Mouse (Mus musculus) thymus, postnatal 4 days (tissue): ENCODE results near the gene Mff.
A peak's percentile ranks its signal among the peaks of the same experiment; 100 is the strongest.

Experiments
- DNase-seq: peaks from one replicate; pipeline ENCODE4 v3.0.0; 2021

Mff gene

DNA sequence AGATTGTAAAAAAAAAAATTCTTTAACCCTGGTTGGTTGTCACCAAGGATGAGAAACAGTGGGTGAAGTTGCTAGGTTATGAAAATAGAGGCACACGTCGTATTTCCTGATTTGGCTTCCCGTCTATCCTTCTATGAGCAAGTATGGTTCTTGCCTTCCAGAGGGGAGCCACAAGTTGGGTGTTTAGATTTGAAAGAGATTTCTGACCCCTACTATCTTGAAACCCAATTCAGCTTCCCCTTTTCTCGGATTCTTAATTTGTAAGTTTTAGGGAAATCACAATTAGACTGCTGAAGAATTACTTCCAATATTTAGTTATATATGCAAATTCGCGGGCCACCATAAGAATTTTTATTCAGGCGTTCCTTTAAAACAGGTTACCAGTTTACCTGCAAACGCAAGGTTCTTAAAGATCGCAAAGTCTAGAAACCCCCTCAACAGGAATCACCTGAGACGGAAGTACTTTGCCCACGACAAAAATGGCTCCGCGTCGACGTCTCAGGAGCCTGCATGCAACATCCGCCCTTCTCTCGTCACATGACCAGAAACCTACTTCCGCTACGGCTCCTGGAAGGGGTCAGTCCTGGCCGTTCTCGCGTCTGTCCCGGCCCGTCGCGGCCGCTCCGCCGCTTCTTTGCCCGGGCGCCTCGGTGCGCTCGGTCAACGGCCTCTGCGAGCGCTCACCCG, at the start of gene Mff:
TSS of gene Mff (plus strand) at position 552 of the 687 bp plus-strand sequence.
- DNase-seq = peak; percentile 93

DNA sequence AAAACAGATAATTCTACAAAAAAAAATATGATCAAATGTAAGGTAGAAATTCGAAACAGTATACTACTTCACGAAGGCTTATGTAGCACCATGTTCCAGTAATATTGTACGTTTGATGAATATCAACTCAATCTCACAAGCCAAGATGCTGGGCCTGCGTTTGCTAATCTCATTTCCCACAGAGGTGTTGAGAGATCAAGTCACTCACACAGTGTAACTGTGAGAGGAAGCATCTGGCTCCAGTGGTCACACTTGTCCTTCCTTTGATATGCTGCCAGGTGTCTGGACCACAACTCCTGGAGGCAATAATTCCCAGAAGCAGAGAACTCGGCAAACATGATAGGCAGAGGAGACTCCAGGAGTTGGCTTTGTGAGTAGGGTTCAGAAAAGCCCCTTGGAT, 38.4 kb upstream of the Mff start:
- no peak for DNase-seq

DNA sequence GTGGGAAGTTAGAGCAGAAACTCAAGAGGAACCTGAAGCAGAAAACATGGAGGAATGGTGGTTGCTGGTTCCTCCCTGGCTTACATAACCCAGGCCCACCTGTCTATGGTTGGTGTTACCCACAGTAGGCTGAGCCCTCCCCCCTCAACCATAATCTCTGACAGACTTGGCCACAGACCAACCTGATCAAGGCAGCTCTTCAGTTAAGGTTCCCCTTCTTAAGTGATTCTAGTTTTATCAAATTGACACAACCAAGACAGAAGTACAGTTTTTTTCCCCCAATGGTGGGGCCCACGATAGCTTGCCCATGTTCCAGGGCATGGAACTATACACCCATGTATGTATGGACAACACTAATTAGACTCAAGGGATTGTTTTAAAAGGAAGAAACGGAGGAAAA, 37.8 kb upstream of the Mff start:
- DNase-seq = no peak

DNA sequence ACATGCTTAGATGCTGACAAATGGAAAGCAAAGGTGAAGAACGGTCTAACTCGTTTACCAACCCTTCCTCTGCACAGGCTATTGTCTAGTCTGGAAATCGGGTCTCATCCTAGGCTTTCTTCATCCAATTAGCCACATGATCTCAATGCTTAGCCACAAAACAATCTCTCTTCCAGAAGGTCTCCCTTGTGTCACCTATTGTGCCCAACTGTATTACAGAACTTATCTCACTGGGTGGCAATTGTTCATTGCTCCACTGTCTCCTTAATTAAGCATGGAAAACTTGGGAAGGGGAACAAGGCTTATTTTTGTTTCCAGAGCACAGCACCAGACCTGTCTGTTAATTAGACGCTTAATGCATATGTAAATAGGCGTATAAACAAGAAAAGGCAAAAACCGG, 36.8 kb upstream of the Mff start:
- no peak for DNase-seq

DNA sequence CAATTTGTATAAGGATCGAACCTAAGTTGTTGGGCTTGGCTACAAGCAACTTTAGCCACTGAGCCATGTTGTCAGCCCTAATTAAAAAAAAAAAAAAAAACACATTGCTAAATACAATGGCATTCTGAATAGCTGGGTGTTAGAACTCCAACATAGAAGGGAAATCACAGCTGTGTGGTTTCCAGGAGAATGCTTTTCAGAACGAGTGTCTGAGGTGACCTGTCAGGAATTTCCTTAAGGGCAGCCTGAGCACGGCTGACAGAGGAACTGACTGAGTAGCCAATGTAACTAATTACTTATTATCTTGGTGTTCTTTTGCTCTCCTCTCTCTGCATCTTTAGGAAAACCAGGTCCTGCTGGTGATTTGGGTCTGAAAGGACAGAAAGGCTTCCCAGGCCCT, 28.8 kb upstream of the Mff start:
- no peak for DNase-seq

DNA sequence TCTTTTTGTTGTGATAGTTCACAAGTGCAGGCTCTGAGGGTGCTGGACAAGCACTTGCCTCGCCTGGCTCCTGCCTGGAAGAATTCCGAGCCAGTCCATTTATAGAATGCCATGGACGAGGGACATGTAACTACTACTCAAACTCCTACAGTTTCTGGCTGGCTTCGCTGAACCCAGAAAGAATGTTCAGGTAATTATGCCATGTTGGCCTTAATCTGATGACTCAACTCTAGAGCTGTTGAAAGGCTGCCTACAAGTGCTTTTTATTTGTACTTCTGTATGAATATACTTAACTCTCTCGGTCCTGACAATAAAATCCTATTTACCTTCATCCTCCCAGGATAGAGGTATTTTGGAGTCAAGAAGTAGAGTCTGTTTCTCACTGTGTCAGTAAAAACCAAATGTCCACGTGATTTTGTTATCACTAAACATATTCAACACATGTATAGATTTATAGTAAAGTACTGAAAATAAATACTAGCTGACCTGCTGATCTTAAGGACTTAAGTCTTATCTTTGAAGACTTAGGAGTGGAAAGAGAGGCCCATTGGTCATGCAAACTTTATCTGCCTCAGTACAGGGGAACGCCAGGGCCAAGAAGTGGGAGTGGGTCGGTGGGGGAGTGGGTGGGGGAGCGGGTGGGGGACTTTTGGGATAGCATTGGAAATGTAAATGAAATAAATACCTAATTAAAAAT, 6.7 kb upstream of the Mff start:
- no peak for DNase-seq

DNA sequence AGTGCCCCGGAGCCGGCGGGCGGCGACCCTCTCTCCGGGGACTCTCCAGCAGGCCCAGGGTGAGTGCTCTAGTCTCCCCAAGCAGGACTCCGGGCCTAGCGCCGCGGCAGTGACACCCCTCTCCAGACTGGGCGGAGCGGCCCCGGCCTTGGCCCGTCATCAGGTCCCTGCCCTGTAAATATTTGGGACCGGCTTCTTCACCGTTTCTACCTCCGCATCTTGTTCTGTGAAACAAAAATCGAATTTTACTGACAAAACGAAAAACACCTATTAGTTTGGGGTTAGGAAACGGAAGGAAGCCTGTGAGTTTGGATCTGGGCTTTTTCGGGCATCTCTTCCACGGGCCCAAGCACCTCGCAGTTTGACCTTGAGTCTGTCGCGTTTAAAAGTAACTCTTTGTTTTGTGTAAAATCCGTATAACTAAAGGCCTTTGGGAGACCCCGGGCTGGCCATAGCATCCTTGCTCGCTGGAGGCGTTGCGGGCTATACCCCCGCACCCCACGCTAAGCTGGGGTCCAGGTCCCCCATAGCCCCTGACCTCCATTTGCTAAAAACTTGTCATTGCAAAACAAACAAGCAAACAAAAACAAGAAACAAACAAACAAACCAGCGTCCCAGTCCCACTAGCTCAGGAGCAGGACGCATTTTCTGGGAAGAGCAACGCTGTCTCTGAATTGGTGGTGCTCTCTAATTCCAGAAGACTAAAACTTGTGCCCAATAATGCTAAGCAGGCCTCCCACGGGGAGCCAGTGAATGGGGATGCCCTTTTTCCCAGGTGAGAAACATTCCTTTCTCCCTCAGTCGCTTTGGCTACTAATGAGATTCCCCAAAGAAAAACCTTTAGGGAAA, 560 bp downstream of the Mff start:
- DNase-seq = peak; percentile 37

DNA sequence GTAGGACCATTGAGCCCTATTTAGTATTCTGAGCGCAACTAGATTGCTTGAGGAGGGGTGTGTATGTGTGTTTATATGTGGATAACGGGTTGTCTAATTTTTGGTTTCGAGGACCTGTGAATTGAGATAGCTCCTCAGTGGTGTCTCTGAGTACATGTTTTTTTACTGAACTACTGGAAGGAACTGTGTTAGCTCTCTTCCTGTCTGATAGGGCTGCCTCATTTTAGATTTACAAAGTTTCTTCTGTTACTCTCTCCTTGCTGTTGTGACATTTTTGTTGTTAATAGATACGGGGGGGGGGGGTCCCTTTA, 1.1 kb downstream of the Mff start:
- DNase-seq = no peak

DNA sequence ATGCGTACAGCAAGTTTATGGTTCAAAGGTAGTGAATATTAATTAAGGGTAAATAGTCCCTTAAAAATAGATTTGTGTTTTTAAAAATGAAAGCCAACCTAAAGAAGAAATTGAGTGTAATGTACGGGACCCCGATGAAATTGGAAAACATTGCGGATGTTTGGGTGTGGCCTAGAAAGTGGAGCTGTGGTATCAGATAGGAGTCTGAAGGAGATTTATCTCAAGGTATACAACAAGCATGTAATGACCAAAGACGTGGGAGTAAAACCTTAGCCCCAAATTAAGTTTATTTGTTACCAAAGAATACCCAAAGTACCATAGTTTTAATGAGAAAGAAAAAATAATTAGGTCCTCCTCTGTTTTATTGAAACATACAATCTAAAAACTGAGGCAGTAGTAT, 1.8 kb downstream of the Mff start:
- DNase-seq = no peak

DNA sequence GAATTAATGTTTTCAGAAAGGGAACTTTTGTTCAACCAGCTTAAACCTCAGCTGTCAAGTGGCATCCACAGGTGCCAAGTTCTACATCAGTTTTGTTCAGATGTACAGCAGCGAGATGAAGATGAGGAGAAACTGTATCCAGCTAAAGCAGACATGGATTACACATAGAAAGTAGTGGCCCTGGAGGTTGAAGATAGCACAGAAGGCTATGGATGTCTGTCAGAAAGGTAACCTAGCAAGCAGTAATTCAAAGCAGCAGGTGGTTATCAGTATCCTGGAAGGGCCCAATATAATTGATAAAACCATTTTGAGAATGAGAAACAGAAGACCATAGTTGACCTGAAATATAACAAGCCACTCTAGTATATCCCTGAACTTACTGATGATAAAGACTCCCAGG, 8.7 kb downstream of the Mff start:
- no peak for DNase-seq

DNA sequence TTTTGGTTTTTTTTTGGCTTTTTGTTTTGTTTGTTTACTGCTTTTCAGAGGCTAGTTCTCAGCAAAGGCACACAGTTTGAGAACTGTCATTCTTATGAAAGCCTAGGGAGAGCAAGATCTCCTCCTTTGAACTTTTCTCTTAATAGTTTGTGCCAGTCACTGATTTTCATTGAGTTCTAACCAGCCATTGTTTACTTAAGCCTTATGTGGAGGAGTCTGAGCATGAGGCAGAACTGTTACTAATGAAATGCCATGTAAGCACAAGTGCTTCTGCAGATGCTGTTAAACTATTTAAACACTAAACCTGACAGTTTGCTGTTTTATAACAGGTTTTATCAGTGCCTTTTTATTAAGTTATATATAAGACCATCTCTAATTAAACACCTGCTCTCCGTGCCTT, 13.4 kb downstream of the Mff start:
- DNase-seq = no peak

DNA sequence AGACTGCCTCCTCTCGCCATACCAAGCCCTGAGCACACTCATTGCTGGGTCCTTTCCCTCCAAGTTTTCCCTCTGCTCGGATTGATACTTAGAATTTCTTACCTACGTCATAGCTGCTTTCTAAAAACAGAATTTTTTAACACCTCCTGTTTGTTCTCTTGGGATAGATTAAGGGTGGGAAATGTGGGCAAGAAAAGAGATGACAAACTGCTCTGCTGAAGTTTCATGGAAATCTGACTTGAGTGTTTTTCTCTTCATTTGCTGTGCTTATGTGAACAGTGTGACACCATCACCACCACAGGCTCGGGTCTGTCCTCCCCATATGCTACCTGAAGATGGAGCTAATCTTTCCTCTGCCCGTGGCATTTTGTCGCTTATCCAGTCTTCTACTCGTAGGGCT, 16.8 kb downstream of the Mff start:
- DNase-seq = no peak

DNA sequence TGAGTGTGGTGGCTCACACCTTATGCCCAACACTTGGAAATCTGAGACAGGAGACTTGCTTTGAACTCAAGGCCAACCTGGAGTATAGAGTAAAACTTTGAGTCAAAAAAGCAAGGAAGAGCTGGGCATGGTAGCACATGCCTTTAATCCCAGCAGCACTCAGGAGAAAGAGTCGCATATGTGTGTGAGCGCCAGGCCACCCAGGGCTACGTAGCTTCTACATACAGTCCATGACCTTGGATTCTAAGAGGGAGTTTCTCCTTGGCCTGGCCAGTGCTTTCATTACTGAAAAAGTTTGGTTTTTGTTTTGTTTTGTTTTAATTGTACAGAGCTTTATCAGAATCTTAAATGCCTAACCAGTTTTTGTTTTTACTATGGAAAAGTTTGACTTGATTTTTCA, 19.3 kb downstream of the Mff start:
- no peak for DNase-seq

DNA sequence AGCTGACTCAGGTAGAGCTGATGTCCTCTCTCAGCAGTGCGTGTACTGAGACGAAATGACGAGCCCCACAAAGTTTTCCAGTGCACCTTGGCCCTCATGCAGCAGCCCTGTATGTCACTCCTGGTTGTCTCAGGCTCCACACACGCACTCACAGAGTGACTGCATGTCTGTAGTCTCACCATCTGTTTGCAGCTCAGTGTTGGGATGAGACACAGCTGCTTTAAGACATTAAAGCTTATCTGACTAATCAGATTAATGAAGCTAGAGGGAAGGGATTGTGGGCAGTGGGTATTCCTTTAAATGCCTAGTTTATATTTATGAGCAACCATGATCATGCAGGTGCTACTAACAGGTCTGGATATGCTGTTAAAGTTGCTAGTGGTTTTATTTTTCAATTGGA, 21.7 kb downstream of the Mff start:
- DNase-seq = no peak

DNA sequence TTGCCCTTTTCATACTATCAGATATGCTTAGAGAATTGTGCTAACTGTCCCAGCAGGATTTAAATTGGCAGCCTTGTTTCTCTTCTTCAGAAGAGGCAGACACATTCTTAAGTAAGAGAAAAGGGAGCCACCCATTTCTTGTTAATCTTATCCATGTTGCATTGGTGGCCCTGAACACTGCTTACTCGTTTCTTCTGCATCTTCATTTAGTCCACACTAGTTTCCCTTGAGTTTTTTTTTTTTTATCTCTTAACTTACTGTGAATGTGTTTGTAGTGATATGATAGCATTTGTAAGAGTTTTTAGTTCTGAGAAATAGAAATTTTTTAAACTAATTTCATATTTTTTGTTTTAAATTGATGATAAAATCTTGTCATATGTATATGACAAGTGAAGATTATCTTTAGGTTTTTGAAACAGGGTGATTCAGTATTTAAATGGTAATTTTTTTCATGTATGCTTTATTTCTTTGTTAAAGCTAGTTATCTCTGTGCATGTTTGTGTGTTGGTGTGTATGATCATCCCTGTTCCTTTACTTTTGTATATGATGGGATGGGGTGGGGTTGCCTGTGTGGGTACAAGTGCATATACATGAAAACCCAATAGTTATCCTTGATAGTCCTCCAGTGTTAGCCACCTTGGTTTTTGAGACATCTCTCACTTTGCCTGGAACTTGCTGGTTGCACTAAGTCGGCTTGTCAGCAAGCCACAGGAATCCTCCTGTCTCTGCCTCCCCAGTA, 23.2 kb downstream of the Mff start:
- DNase-seq = no peak

DNA sequence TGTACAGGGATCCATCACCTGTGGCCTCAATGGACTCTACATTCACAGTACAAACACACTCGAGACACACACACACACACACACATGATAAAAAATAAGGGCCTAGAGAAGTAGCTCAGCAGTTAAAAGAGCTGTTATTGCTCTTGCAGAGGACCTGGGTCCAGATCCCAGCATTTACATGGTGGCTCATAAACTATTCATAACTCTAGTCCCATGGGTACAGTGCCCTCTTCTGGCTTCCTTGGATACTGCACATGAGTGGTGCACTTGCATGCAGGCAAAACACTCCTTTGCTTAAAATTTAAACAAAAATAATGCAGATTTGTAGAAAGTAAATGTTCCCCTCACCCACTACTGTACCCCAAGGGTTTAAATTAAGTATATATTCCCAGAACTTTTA, 34.8 kb downstream of the Mff start:
- peak; percentile 40 for DNase-seq

DNA sequence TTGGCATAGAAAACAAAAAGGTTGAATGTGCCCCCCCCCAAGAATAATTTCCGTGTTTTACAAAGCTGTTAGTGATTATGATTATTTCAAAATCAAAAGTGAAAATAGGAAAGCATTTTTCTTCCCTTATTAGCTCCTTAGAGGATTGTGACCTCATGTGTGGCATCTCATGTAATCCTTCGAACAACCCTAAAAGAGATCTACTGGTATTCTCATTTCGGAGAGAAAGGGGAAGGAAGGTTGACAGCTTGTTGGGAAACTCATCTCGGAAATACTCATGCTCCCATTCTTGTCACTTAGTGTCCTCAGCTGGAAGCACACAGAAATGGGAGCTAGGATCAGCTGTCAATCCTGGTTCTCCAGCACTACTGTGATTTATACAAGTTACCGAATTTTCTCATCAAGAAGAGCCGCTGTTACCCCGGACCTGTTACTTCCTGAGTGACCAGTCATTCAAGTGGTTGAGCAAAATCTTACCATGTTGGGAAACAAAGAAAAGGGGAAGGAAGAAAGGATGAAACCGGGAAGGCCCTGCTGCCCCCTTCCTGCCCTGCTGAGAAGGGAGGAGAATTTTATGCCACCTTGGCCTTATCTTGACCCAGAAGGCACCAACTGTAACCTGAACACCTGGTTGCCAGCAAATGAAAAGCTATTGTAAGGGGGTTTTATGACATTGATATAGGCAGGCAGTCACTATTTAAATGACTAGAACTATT, 36.9 kb downstream of the Mff start:
- no peak for DNase-seq

DNA sequence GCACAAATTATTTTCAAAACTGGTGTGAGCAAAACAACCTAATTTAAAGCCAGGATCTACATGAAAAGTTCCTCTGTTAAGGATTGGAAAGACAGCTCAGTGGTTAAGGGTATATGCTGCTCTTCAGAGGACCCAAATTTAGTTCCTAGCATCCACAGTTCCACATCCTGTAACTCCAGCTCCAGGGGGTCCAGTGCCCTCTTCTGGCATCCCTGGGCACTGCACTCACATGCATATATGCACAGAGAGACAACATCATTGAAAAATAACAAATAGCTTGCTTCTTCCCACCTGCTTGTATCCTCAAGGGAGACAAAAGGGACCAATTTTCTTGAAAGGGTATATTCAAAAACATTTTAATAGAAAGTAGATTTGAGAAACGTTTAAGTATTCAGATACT, 37.6 kb downstream of the Mff start:
- DNase-seq = no peak

DNA sequence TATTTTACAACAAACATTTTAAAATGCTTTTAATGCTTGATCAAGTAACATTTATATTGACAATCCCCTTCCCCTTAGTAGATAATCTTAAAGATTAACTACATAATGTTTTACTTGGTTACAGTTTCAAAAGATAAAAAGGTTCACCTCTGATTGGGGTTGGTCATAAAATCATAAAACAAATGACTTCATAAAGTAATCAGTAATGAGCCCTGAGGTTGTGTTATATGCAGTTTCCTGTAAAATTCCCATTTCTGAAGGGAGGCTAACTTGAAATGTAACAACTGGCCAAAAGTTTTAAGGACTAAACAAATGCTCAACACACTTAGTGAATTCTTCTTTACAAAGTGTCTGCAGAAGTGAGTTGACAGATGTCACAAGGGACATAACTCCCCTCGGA, 41.5 kb downstream of the Mff start:
- DNase-seq = no peak

DNA sequence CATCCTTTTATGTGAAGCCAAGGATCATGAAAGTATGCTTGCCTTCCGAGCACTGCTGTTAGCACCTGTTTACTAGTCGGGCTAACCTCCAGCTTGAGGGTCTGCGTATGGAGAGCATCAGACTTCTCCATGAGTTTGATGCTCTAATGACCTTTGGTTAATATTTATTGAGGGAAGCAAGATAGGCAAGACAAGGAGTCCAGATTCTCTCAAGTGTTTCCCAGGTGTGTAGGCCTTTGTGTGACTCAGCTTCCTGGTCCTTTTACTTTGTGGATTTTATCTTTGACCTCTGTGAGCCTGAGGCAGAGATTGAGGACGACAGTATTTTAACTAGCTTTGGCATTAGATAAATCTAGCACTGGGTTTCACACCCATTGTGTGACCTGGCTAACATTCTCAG, 42.0 kb downstream of the Mff start:
- DNase-seq = no peak

DNA sequence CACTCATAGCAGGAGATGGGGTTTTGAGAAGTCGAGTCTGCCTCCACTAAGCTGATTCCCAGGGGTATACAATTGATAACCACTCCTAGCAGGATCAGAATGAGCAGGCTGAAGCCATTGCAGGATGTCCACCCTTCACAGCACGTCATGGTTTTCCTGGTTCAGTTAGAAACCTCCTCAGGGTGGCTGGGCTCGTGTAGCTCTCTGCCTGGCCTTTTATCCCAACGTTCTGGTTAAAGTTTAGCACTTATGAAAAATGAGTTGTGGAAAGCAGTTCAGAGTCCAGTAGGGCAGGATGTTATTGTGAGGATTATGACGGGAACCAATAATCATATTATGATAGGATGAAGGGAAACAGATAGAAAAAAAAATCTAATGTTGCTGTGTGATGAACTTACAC, 43.6 kb downstream of the Mff start, which contains the start of gene Tm4sf20:
TSS of gene Tm4sf20 (minus strand) at position 193 of the 400 bp plus-strand sequence.
- DNase-seq = no peak

DNA sequence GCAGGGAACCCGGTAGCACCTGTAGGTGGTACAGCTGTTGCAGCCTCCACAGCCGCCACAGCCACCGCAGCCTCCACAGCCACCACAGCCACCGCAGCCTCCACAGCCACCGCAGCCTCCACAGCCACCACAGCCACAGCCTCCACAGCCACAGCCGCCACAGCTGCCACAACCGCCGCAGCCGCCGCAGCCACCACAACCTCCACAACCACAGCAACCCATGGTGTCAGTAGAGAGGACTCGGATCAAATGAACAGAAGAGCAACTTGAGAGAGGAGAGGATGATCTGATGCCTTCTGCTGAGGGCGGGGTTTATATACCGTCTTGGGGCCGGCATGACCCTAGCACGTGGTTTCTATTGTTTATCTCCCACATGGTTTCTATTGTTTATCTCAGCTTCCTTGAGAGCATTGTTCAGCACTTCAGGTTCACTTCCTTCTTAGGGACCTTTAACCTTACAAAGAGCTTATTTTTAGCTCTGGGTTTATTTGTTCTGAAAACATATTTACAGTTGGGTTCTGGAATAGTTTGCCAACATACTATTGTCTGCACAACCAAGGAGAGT, 46.4 kb downstream of the Mff start, which contains the start of gene Gm47791:
TSS of gene Gm47791 (minus strand) at position 222 of the 565 bp plus-strand sequence.
- DNase-seq = no peak
